Mouse (Mus musculus) heart, adult 2 months (tissue): Measurements from ENCODE around the gene Usp37.

Experiments used
- CTCF ChIP-seq: fragments of 200-600 bp; IDR thresholded peaks from 2 replicates; pipeline ENCODE4 v1.8.1; 2022; ENCODE audit warnings: antibody characterized with exemption, mild to moderate bottlenecking, moderate library complexity
- POLR2A ChIP-seq: fragments of 200-500 bp; IDR thresholded peaks from 2 replicates; pipeline ENCODE4 v1.6.1; 2011; ENCODE audit warnings: mild to moderate bottlenecking, low read depth, low read length, control low read depth; ENCODE audit not compliant: insufficient read depth

GRCm38 (mm10) chr1:74511306-74511705 is 32.8 kb downstream of the Usp37 start:
- TF ChIP-seq CTCF (no peak), POLR2A (no peak)
